Mouse (Mus musculus) kidney, postnatal 14 days (tissue): ENCODE data around the gene Dmbx1.
A peak's percentile ranks its signal among the peaks of the same experiment; 100 is the strongest.

Experiments used
- DNase-seq: peaks from one replicate; pipeline ENCODE4 v3.0.0; 2022; ENCODE audit warnings: mixed read lengths

Dmbx1 gene

GRCm38 (mm10) chr4:115938276-115939160 lies 1.2 kb downstream of the Dmbx1 start:
- peak; percentile 25 for DNase-seq

GRCm38 (mm10) chr4:115937061-115937976 lies 2.4 kb downstream of the Dmbx1 start:
- DNase-seq = no peak

GRCm38 (mm10) chr4:115936646-115937045 lies 3.1 kb downstream of the Dmbx1 start:
- no peak for DNase-seq

- no peak for DNase-seq
Measured at GRCm38 (mm10) chr4:115935835-115936581, 3.7 kb downstream of the Dmbx1 start.

GRCm38 (mm10) chr4:115931556-115932088 lies 8.1 kb downstream of the Dmbx1 start:
- no peak for DNase-seq

- DNase-seq = no peak
Measured at GRCm38 (mm10) chr4:115927637-115928036, 12.1 kb downstream of the Dmbx1 start.

GRCm38 (mm10) chr4:115923262-115923880 lies 16.4 kb downstream of the Dmbx1 start:
- no peak for DNase-seq

GRCm38 (mm10) chr4:115922688-115923087 lies 17.0 kb downstream of the Dmbx1 start:
- DNase-seq = no peak

- peak; percentile 33 for DNase-seq
Measured at GRCm38 (mm10) chr4:115919911-115920310, 19.8 kb downstream of the Dmbx1 start.

- no peak for DNase-seq
Measured at GRCm38 (mm10) chr4:115911586-115911985, 28.1 kb downstream of the Dmbx1 start.

GRCm38 (mm10) chr4:115908641-115909040 lies 31.1 kb downstream of the Dmbx1 start:
- DNase-seq = peak; percentile 43

- DNase-seq = no peak
Measured at GRCm38 (mm10) chr4:115907994-115908393, 31.7 kb downstream of the Dmbx1 start.

- DNase-seq = no peak
Measured at GRCm38 (mm10) chr4:115906791-115907190, 32.9 kb downstream of the Dmbx1 start.

GRCm38 (mm10) chr4:115905701-115906100 lies 34.0 kb downstream of the Dmbx1 start:
- DNase-seq = no peak

GRCm38 (mm10) chr4:115904375-115904774 lies 35.4 kb downstream of the Dmbx1 start:
- DNase-seq = no peak

GRCm38 (mm10) chr4:115902816-115903215 lies 36.9 kb downstream of the Dmbx1 start:
- DNase-seq = peak; percentile 85

GRCm38 (mm10) chr4:115897901-115898631 lies 41.7 kb downstream of the Dmbx1 start:
- no peak for DNase-seq

- peak; percentile 72 for DNase-seq
Measured at GRCm38 (mm10) chr4:115894281-115894680, 45.4 kb downstream of the Dmbx1 start.

GRCm38 (mm10) chr4:115890553-115890952 lies 49.2 kb downstream of the Dmbx1 start, which contains the start of gene 6430628N08Rik:
Gene 6430628N08Rik (plus strand): TSS chr4:115890665.
- DNase-seq = no peak

- DNase-seq = no peak
Measured at GRCm38 (mm10) chr4:115890066-115890465, 49.7 kb downstream of the Dmbx1 start.

- DNase-seq = no peak
Measured at GRCm38 (mm10) chr4:115886875-115887274, 52.9 kb downstream of the Dmbx1 start.
